Mouse (Mus musculus) forebrain, embryonic 14.5 days (tissue): ENCODE measurements around the gene Emc8. TPM values are rescaled to one million over a fixed set of nuclear protein-coding genes. Genes with fewer than 3 reads are reported as not detected.

ENCODE experiments used
- ATAC-seq: fragments of 200-750 bp; cut with Nextera tagmentation; 2 replicates; pipeline ENCODE4 v1.8.0; 2017; ENCODE audit warnings: mild to moderate bottlenecking, moderate library complexity
- DNase-seq: peaks from one replicate; pipeline ENCODE4 v3.0.0-alpha.2; 2015; ENCODE audit warnings: low spot score
- H3K27ac ChIP-seq: fragments of 300-500 bp; sonication (generic); 2 replicates; pipeline ENCODE4 v1.5.1; 2014; ENCODE audit warnings: low read depth, mild to moderate bottlenecking, control low read depth, low read length, moderate library complexity
- H3K27me3 ChIP-seq: fragments of 300-500 bp; sonication (generic); replicated peaks from 2 replicates; pipeline ENCODE4 v1.6.1; 2014; ENCODE audit warnings: low read length, control low read depth, mixed read lengths; ENCODE audit not compliant: control insufficient read depth, insufficient read depth
- H3K36me3 ChIP-seq: fragments of 300-500 bp; sonication (generic); 2 replicates; pipeline ENCODE4 v1.6.1; 2014; ENCODE audit warnings: low read length, control low read depth; ENCODE audit not compliant: control insufficient read depth, insufficient read depth
- H3K4me1 ChIP-seq: fragments of 300-500 bp; sonication (generic); 2 replicates; pipeline ENCODE4 v1.6.1; 2014; ENCODE audit warnings: antibody characterized with exemption, low read length, control low read depth; ENCODE audit not compliant: control insufficient read depth, insufficient read depth
- H3K4me2 ChIP-seq: fragments of 300-500 bp; sonication (generic); 2 replicates; pipeline ENCODE4 v1.6.1; 2014; ENCODE audit warnings: mild to moderate bottlenecking, control low read depth, low read length
- H3K4me3 ChIP-seq: fragments of 300-500 bp; sonication (generic); 2 replicates; pipeline ENCODE4 v1.5.1; 2014; ENCODE audit warnings: low read depth, low read length, control low read depth
- H3K9ac ChIP-seq: fragments of 300-500 bp; sonication (generic); 2 replicates; pipeline ENCODE4 v1.6.1; 2014; ENCODE audit warnings: mild to moderate bottlenecking, low read length, control low read depth, moderate library complexity
- H3K9me3 ChIP-seq: fragments of 300-500 bp; sonication (generic); replicated peaks from 2 replicates; pipeline ENCODE4 v1.6.1; 2016; ENCODE audit warnings: low read length, control low read depth, mixed read lengths; ENCODE audit not compliant: control insufficient read depth
- WGBS: fragments of 180-500 bp; shearing (Covaris S2); extraction: QIAGEN DNeasy Blood & Tissue Kit; methylation state at CpG from one replicate; pipeline ENCODE4 v1.1.7; 2014; 5-methylcytosine and 5-hydroxymethylcytosine counted together
- polyA plus RNA-seq: library from polyadenylated mRNA; unstranded; fragments of >200 nt; fragmentation: Nextera tagmentation; extraction: Ambion mirVana; gene quantifications from 2 replicates; pipeline ENCODE4 v1.2.1, GENCODE M21; 2014

Emc8 gene
- polyA plus RNA-seq, 1 experiment from 2014 or later, result 216 TPM

GRCm38 (mm10) chr8:120679629-120680387 is 11.4 kb upstream of the Emc8 start:
- 84% methylated on average over 11 of the region's 11 CpGs for WGBS
- ATAC-seq, result no peak
- H3K9me3 ChIP-seq, result no peaks in the 10 kb centered on the region

GRCm38 (mm10) chr8:120678447-120678846 is 10.1 kb upstream of the Emc8 start:
- Histone ChIP-seq H3K4me1 (no peaks in the 10 kb centered on the region), H3K27me3 (no peaks in the 10 kb centered on the region), H3K27ac (no peak overlapping the region), H3K4me2 (no peak overlapping the region), H3K9me3 (no peaks in the 10 kb centered on the region), H3K36me3 (peaks cover 12% of the 10 kb centered on the region), H3K9ac (no peak overlapping the region), H3K4me3 (no peak overlapping the region)
- ATAC-seq, result peak; percentile 46; the same call in 1 of the 2 replicates
- WGBS, result 13% methylated on average over 10 of the region's 10 CpGs
- peak; percentile 93 for DNase-seq

More at GRCm38 (mm10) chr8:120679629-120680387, 11.4 kb upstream of the Emc8 start:
- no peak for DNase-seq
- no peaks in the 10 kb centered on the region for H3K27me3 ChIP-seq
- H3K4me1 ChIP-seq, result no peaks in the 10 kb centered on the region
- H3K36me3 ChIP-seq, result 0 out of 2 replicates have a peak, but pooled peaks cover 3% of the 10 kb centered on the region
- no peak overlapping the region for H3K9ac ChIP-seq
- H3K4me3 ChIP-seq, result no peak overlapping the region
- H3K4me2 ChIP-seq, result no peak overlapping the region
- H3K27ac ChIP-seq, result no peak overlapping the region

DNA sequence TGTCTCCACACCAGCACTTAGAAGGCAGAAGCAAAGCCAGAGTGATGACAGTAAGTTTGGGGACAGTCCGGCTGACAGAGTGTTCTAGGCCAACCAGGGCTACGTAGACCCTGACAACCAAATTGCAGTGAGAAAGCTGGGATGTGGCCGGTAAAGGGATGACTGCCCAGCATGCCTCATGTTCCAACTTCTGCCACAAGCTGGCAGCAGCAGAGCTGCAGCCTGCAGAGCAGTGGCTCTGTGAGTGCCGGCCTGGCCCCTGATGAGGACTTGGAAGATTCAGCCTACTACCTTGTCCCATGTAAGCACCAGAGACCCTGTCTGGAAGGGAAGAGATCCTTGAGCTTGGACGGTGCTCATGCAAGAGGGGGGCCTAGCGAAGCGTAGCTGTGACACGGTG is 7.3 kb upstream of the Emc8 start:
- peaks cover 37% of the 10 kb centered on the region for H3K36me3 ChIP-seq
- H3K9ac ChIP-seq, result no peak overlapping the region
- WGBS, result 76% methylated on average over 8 of the region's 8 CpGs
- H3K9me3 ChIP-seq, result no peaks in the 10 kb centered on the region
- no peaks in the 10 kb centered on the region for H3K27me3 ChIP-seq
- H3K4me3 ChIP-seq, result no peak overlapping the region
- no peak overlapping the region for H3K4me2 ChIP-seq
- H3K4me1 ChIP-seq, result no peaks in the 10 kb centered on the region
- H3K27ac ChIP-seq, result no peak overlapping the region
- ATAC-seq (no peak), DNase-seq (no peak)

GRCm38 (mm10) chr8:120673298-120673697 is 4.9 kb upstream of the Emc8 start:
- Histone ChIP-seq H3K9ac (no peak overlapping the region), H3K27ac (no peak overlapping the region), H3K9me3 (no peaks in the 10 kb centered on the region), H3K36me3 (peaks cover 48% of the 10 kb centered on the region), H3K27me3 (no peaks in the 10 kb centered on the region), H3K4me1 (peaks cover 3% of the 10 kb centered on the region), H3K4me2 (no peak overlapping the region), H3K4me3 (no peak overlapping the region)
- DNase-seq (no peak), ATAC-seq (no peak)
- WGBS, result 90% methylated on average over 7 of the region's 7 CpGs

DNA sequence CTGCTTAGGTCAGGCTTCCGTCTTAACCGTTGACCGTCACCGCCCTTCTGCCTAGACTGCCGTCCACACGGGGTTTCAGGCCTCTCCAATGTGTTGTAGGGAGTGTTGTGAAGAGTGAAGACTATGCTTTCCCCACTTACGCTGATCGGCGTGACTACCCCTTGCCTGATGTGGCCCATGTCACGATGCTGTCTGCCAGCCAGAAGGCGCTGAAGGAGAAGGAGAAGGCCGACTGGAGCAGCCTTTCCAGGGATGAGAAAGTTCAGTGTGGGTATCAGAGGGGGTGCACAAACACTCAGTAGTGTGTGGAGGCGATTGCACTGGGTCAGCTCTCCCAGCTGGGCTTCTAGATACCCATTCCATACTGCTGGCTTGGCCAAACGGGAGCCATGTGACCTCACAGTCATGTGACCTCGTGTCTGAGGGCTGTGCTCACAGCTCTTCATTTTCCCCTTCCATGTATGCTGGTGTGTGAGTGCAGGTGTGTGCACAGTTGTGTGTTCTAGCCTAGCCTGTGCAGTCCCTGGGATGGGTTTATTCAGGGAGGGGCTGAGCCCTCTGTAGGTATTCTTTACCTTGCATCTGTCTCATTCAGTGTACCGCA is 4.4 kb upstream of the Emc8 start:
- Histone ChIP-seq H3K27me3 (no peaks in the 10 kb centered on the region), H3K36me3 (peaks cover 48% of the 10 kb centered on the region), H3K4me2 (no peak overlapping the region), H3K9ac (no peak overlapping the region), H3K27ac (no peak overlapping the region), H3K9me3 (no peaks in the 10 kb centered on the region), H3K4me3 (no peak overlapping the region), H3K4me1 (peaks cover 3% of the 10 kb centered on the region)
- ATAC-seq, result no peak
- no peak for DNase-seq
- 91% methylated on average over 16 of the region's 16 CpGs for WGBS

DNA sequence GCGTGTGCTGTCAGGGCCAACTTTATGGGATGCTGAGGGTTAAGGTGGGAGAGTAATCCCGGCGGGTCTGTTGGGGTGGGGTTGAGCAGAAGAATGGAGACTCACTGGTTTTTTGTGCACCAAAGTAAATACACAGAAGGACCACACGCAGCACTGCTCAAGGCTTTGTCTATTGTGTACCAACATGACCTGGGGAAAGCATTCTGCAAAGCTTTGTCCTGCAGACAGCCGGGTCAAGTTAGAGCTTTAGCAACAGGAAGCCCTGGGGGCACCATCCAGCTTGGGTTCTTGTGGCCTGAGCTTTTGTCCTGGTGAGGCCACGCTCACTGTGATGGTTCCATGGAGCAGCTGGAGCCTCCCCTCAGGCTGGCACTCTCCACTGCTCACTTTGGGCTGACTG is 3.4 kb upstream of the Emc8 start:
- Histone ChIP-seq H3K4me2 (no peak overlapping the region), H3K4me3 (no peak overlapping the region), H3K27ac (no peak overlapping the region), H3K9me3 (no peaks in the 10 kb centered on the region), H3K4me1 (peaks cover 7% of the 10 kb centered on the region), H3K9ac (no peak overlapping the region), H3K27me3 (no peaks in the 10 kb centered on the region), H3K36me3 (peaks cover 48% of the 10 kb centered on the region)
- ATAC-seq, result no peak
- DNase-seq, result no peak
- whole genome bisulfite sequencing, result 45% methylated on average over 6 of the region's 6 CpGs

DNA sequence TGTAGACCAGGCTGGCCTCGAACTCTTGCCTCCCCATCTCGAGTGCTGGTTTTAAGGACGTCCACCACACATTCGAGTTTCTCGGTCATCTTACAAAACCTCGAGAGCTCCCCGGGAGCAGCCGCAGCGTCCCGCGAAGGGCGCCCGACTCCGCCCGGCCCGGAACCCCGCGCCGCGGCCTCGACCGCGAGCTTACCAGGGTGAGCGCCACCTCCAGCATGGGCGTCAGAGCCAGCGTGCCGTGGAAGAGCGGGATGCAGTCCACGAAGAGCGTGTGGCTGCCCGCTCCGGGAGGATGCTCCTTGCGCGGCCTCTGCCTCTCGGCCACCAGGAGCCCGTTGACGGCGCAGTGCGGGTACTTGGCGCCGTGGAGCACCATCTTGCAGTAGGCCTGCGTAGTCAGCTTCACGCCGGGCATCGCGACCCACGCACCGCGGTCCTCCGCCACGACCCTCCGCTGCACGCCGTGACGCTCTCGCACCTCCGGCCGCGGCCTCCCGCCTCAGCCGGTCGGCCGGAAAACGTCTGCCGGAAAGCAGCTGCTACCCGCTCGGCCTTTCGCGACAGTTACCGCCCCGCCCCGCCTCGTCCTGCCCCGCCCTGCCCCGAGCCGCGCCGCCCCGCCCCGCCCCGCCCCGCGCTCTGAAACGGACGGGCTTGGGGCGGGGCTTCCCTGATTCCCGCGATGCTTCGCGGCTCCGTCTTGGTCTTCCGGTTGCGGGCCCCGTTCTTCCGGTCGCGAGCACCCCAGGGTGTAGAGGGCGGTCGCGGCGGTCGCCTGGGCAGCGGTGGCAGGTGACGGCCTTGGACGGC is 606 bp downstream of the Emc8 start, which contains the start of the genes Gm27021 and Cox4i1:
TSS of gene Gm27021 (minus strand) at position 519 of the 813 bp plus-strand sequence.
TSS of gene Cox4i1 (plus strand) at position 662 of the 813 bp plus-strand sequence.
- 0% methylated on average over 96 of the region's 105 CpGs for WGBS
- Histone ChIP-seq H3K27ac (peak within 1 kb of the TSS; percentile 79), H3K4me2 (peak within 1 kb of the TSS; percentile 88), H3K27me3 (no peaks in the 10 kb centered on the region), H3K4me3 (peak within 1 kb of the TSS; percentile 94), H3K4me1 (peaks cover 18% of the 10 kb centered on the region), H3K9ac (peak within 1 kb of the TSS; percentile 97), H3K9me3 (no peaks in the 10 kb centered on the region), H3K36me3 (peaks cover 30% of the 10 kb centered on the region)
- ATAC-seq (peak; percentile 95), DNase-seq (peak; percentile 96)

DNA sequence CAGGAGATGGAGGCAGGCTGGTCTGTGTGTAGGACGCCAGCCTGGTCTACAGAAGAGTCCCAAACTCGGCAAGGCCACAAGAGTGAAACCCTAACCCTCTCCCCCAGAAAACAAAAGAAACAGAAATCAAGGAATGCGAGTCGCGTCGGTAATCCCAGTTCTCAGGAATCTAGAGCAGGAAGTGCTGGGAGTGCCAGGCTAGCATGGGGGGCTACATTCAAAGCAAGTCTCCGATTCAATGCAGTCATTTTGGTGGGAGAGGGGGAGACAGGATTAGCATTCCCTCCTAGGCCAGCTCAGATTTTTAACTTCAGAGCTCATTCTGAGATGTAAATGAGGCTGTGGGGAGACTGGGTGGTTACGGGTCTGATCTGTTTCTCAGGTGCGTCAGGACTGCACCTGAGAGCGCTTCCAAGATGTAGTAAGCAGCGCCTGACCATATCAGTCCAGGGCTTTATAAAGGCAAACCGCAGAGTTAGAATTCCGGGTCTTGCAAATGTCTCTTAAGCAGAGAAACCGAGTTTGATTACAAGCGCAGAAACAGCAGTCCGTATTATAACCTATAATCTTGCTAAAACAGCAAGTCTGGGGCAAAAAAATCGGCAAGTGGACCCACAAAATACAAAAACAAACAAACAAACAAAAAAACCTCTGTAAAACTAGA is 1.4 kb downstream of the Emc8 start:
- Histone ChIP-seq H3K4me2 (peak overlapping the region; percentile 88), H3K9me3 (no peaks in the 10 kb centered on the region), H3K36me3 (peaks cover 21% of the 10 kb centered on the region), H3K27ac (peak overlapping the region; percentile 79), H3K27me3 (no peaks in the 10 kb centered on the region), H3K4me1 (peaks cover 18% of the 10 kb centered on the region), H3K4me3 (peak overlapping the region; percentile 94), H3K9ac (peak overlapping the region; percentile 97)
- no peak for DNase-seq
- 1% methylated on average over 17 of the region's 17 CpGs for WGBS
- ATAC-seq, result no peak
